Mouse (Mus musculus): Measurements from ENCODE around the gene Zfp775. TPM values are rescaled to one million over a fixed set of nuclear protein-coding genes. Genes with fewer than 3 reads are reported as not detected.

Gene Zfp775
- 5.5 and 8.3 TPM in 2 replicates for polyA plus RNA-seq (2015; fragmentation: Nextera tagmentation; extraction: Ambion mirVana)

DNA sequence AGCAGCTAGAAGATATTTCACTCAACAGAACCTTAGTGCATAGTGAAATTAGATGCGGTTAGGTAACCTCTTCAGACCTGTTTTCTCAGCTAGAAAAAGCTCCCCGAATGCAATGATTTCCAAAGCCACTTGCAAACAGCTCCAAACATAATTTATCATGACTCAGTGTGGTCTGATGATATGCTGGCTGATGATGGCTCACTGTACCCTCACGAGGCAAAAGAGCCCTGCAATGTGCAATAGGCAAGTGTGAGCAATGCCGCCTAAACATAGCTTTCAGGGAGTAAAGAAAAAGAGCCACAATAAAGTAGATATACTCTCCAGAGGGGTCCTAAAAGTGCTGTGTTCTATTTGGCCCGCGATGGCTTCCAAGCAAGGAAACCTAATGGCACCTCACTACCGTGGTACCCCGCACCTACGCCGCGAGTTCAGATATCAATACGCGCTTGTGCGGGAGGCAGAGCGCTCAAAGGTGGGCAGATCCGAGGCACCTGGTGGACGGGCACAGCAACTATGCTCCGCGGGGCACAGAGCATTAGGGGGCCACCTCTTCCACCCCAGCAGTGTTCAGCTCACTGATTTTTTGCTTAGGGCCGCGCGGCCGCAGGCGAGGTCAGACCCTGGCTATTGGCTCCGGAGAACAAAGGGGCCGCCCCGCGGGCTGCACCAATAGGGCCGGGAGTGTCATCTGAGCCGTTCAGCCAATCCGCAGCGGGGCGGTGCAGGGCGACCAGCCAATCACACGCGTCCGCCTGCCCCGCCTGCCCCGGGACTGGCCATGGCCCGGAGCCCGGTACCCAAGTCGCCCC lies at the start of gene Zfp775:
Gene Zfp775 (plus strand): TSS at position 793 of the 809 bp plus-strand sequence.
- peak within 1 kb of the TSS; percentile 69 for H3K4me3 ChIP-seq
- H3K9me3 ChIP-seq = peaks cover 16% of the 10 kb centered on the region
- 4% methylated on average over 42 of the region's 42 CpGs for WGBS
- peak within 1 kb of the TSS; percentile 78 for H3K9ac ChIP-seq
- H3K36me3 ChIP-seq = peaks cover 36% of the 10 kb centered on the region
- H3K27me3 ChIP-seq = no peaks in the 10 kb centered on the region
- H3K27ac ChIP-seq = peak within 1 kb of the TSS; percentile 80
- H3K4me2 ChIP-seq = peak within 1 kb of the TSS; percentile 86
- peak; percentile 99 for ATAC-seq (ENCODE audit: borderline replicate concordance, extremely low read depth, low FRiP score, low TSS enrichment)
- H3K4me1 ChIP-seq = peaks cover 8% of the 10 kb centered on the region

DNA sequence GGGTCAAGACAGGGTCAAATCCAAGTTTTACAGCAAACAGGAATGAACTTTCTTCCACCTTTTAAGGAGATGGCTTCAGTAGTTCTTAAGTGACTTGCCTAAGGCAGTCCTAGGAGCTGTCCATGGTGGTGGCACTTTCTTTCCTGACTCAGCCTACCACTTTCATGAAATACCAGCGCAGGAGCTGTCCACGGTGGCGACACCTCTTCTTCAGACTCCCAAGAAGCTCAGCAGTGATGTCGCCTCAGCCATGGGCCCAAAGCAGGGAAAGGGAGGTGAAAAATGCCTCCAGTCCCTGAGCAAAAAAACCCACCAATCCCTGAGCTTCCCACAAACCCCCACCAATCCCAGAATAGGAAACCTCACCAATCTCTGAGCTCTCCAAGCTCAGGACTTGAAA lies 48.9 kb upstream of the Zfp775 start:
- H3K4me3 ChIP-seq = no peak overlapping the region
- peaks cover 9% of the 10 kb centered on the region; the same call in 1 of the 2 replicates for H3K4me1 ChIP-seq
- WGBS = 50% methylated on average over 4 of the region's 4 CpGs
- H3K36me3 ChIP-seq = no peaks in the 10 kb centered on the region
- H3K27me3 ChIP-seq = no peaks in the 10 kb centered on the region
- no peak overlapping the region for H3K4me2 ChIP-seq
- no peak overlapping the region for H3K9ac ChIP-seq
- H3K27ac ChIP-seq = no peak overlapping the region
- ATAC-seq (ENCODE audit: borderline replicate concordance, extremely low read depth, low FRiP score, low TSS enrichment) = no peak
- no peaks in the 10 kb centered on the region for H3K9me3 ChIP-seq

GRCm38 (mm10) chr6:48553819-48554218 lies 48.0 kb upstream of the Zfp775 start:
- peak overlapping the region; percentile 61; the same call in 1 of the 2 replicates for H3K9ac ChIP-seq
- 73% methylated on average over 4 of the region's 4 CpGs for WGBS

GRCm38 (mm10) chr6:48554280-48555103 lies 47.4 kb upstream of the Zfp775 start, which contains the start of gene Lrrc61:
Gene Lrrc61 (plus strand): TSS chr6:48554796.
- H3K9ac ChIP-seq = peak within 1 kb of the TSS; percentile 61
- H3K27ac ChIP-seq = peak within 1 kb of the TSS; percentile 99
- H3K4me3 ChIP-seq = peak within 1 kb of the TSS; percentile 59
- no peaks in the 10 kb centered on the region for H3K9me3 ChIP-seq
- no peaks in the 10 kb centered on the region for H3K27me3 ChIP-seq
- ATAC-seq (ENCODE audit: borderline replicate concordance, extremely low read depth, low FRiP score, low TSS enrichment) = peak; percentile 95
- peaks cover 9% of the 10 kb centered on the region; the same call in 1 of the 2 replicates for H3K4me1 ChIP-seq
- H3K4me2 ChIP-seq = peak within 1 kb of the TSS; percentile 82
- no peaks in the 10 kb centered on the region for H3K36me3 ChIP-seq
- under 1% methylated on average over 39 of the region's 39 CpGs for WGBS

More at GRCm38 (mm10) chr6:48553819-48554218, 48.0 kb upstream of the Zfp775 start:
- peak overlapping the region; percentile 82 for H3K4me2 ChIP-seq
- H3K27ac ChIP-seq = peak overlapping the region; percentile 99
- H3K4me3 ChIP-seq = peak overlapping the region; percentile 59
- no peaks in the 10 kb centered on the region for H3K9me3 ChIP-seq
- no peaks in the 10 kb centered on the region for H3K36me3 ChIP-seq
- H3K27me3 ChIP-seq = no peaks in the 10 kb centered on the region
- H3K4me1 ChIP-seq = peaks cover 9% of the 10 kb centered on the region; the same call in 1 of the 2 replicates
- ATAC-seq (ENCODE audit: borderline replicate concordance, extremely low read depth, low FRiP score, low TSS enrichment) = no peak

DNA sequence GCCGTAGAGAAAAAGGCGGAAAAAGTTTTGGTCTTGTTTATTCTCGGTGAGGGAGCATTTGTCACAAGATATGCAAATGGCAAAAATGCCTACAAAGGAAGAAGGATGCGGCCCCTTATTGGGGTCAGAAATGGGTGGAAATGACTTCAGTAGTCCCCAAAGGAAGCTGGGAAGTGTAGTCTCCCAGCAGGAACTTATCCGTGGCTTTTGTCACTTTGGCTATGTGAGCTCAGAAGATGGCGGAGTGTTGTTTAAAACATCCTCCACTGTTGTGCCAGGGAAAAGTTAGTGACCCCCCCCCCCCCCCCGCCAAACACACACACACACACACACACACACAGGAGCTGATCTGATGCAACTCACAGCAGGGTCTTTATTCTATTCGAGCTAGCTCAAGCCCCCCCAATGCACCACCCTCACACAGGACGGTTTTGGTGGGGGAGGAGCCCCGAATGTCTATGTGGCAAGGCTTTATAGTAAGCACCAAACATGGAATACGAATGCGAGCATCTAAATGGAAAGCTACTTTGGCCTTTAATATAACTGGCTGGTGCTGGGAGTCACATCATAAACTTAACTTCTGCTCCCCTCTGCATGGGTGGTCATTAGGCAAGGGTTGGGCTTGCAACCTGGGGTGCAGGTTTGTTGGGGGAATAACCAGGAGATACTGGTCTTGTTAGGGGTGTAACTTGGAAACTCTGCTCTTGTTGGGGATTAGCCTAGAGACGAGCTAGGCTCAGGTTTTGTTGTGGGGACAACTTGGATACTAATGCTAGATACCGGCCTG lies 46.6 kb upstream of the Zfp775 start:
- peak; percentile 82 for ATAC-seq (ENCODE audit: borderline replicate concordance, extremely low read depth, low FRiP score, low TSS enrichment)
- Histone ChIP-seq H3K9ac (peak overlapping the region; percentile 61), H3K27me3 (no peaks in the 10 kb centered on the region), H3K9me3 (no peaks in the 10 kb centered on the region), H3K4me2 (peak overlapping the region; percentile 82), H3K4me3 (peak overlapping the region; percentile 59), H3K36me3 (no peaks in the 10 kb centered on the region), H3K27ac (peak overlapping the region; percentile 99), H3K4me1 (peaks cover 9% of the 10 kb centered on the region; the same call in 1 of the 2 replicates)
- WGBS = 27% methylated on average over 14 of the region's 14 CpGs

- Histone ChIP-seq H3K27ac (peak overlapping the region; percentile 99; the same call in 1 of the 2 replicates), H3K4me3 (no peak overlapping the region), H3K9me3 (no peaks in the 10 kb centered on the region), H3K4me2 (0 out of 2 replicates have a peak overlapping the region, but pooled peaks have one; percentile 82), H3K4me1 (peaks cover 9% of the 10 kb centered on the region; the same call in 1 of the 2 replicates), H3K36me3 (no peaks in the 10 kb centered on the region), H3K27me3 (no peaks in the 10 kb centered on the region), H3K9ac (no peak overlapping the region)
- 87% methylated on average over 3 of the region's 3 CpGs for WGBS
- no peak for ATAC-seq (ENCODE audit: borderline replicate concordance, extremely low read depth, low FRiP score, low TSS enrichment)
These were observed 45.9 kb upstream of the Zfp775 start for GRCm38 (mm10) chr6:48555956-48556355.

DNA sequence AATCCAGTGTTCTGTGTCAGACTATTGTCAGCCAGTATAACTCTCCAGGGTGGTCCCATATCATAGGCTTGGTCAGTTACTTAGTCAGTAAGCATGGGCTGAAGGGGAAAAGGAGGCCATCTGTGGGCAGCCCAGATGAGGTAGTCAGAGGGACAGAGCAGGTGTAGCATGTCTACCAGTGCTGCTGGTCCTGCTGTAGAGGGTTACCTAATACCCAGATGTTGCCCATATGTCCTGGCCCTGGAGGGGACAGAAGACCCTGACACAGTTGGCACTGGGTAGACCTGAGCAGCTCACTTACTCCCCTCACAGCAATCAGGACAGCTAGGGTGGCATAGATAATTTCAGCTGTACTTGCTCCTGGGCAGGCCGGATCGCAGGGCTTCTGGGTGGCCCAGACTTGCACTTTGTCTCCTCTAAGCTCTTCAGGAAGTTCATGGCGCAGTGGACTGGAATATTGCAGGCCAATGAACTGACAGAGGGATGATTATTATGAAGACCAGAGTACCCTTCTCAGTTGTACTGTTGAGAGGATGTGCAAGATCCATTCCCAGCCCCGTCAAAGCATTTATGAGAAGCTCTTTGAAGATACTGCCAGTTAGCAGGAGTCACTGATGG lies 36.1 kb upstream of the Zfp775 start:
- Histone ChIP-seq H3K27ac (no peak overlapping the region), H3K9me3 (no peaks in the 10 kb centered on the region), H3K36me3 (no peaks in the 10 kb centered on the region), H3K4me2 (no peak overlapping the region), H3K4me3 (no peak overlapping the region), H3K27me3 (no peaks in the 10 kb centered on the region), H3K4me1 (peaks cover 22% of the 10 kb centered on the region), H3K9ac (no peak overlapping the region)
- 74% methylated on average over 4 of the region's 4 CpGs for WGBS
- no peak for ATAC-seq (ENCODE audit: borderline replicate concordance, extremely low read depth, low FRiP score, low TSS enrichment)

- Histone ChIP-seq H3K27me3 (no peaks in the 10 kb centered on the region), H3K4me3 (no peak overlapping the region), H3K4me1 (peaks cover 26% of the 10 kb centered on the region), H3K27ac (no peak overlapping the region), H3K4me2 (no peak overlapping the region), H3K36me3 (no peaks in the 10 kb centered on the region), H3K9me3 (no peaks in the 10 kb centered on the region), H3K9ac (no peak overlapping the region)
- peak; percentile 43; the same call in 1 of the 2 replicates for ATAC-seq (ENCODE audit: borderline replicate concordance, extremely low read depth, low FRiP score, low TSS enrichment)
- WGBS = 24% methylated on average over 5 of the region's 5 CpGs
These were observed 35.6 kb upstream of the Zfp775 start for GRCm38 (mm10) chr6:48566312-48566711.

GRCm38 (mm10) chr6:48568036-48568984 lies 33.6 kb upstream of the Zfp775 start:
- Histone ChIP-seq H3K9ac (no peak overlapping the region), H3K4me3 (no peak overlapping the region), H3K36me3 (no peaks in the 10 kb centered on the region), H3K9me3 (no peaks in the 10 kb centered on the region), H3K27ac (no peak overlapping the region), H3K27me3 (no peaks in the 10 kb centered on the region), H3K4me2 (peak overlapping the region; percentile 21; the same call in 1 of the 2 replicates), H3K4me1 (peaks cover 44% of the 10 kb centered on the region)
- ATAC-seq (ENCODE audit: borderline replicate concordance, extremely low read depth, low FRiP score, low TSS enrichment) = peak; percentile 31
- WGBS = 57% methylated on average over 21 of the region's 21 CpGs

All from lung, embryonic 15.5 days (tissue).